Mouse (Mus musculus) heart, embryonic 12.5 days (tissue): ENCODE data around the gene Crybg1. TPM values are rescaled to one million over a fixed set of nuclear protein-coding genes. Genes with fewer than 3 reads are reported as not detected.

Experiments
- ATAC-seq: fragments of 200-750 bp; cut with Nextera tagmentation; 2 replicates; pipeline ENCODE4 v1.8.0; 2017; ENCODE audit warnings: moderate TSS enrichment, moderate library complexity; ENCODE audit not compliant: insufficient number of reproducible peaks, low FRiP score
- H3K27ac ChIP-seq: fragments of 300-500 bp; sonication (generic); 2 replicates; pipeline ENCODE4 v1.5.1; 2016; ENCODE audit warnings: mild to moderate bottlenecking, moderate library complexity; ENCODE audit not compliant: poor library complexity, severe bottlenecking
- H3K27me3 ChIP-seq: fragments of 300-500 bp; sonication (generic); replicated peaks from 2 replicates; pipeline ENCODE4 v1.6.1; 2016; ENCODE audit warnings: mild to moderate bottlenecking, moderate library complexity
- H3K36me3 ChIP-seq: fragments of 300-500 bp; sonication (generic); 2 replicates; pipeline ENCODE4 v1.6.1; 2016; ENCODE audit warnings: mild to moderate bottlenecking, moderate library complexity
- H3K4me1 ChIP-seq: fragments of 300-500 bp; sonication (generic); replicated peaks from 2 replicates; pipeline ENCODE4 v1.6.1; 2016; ENCODE audit warnings: mild to moderate bottlenecking
- H3K4me2 ChIP-seq: fragments of 300-500 bp; sonication (generic); 2 replicates; pipeline ENCODE4 v1.6.1; 2016; ENCODE audit warnings: mild to moderate bottlenecking, moderate library complexity
- H3K4me3 ChIP-seq: fragments of 300-500 bp; sonication (generic); 2 replicates; pipeline ENCODE4 v1.5.1; 2016; ENCODE audit warnings: mild to moderate bottlenecking
- H3K9ac ChIP-seq: fragments of 300-500 bp; sonication (generic); 2 replicates; pipeline ENCODE4 v1.6.1; 2016; ENCODE audit warnings: mild to moderate bottlenecking, moderate library complexity
- H3K9me3 ChIP-seq: fragments of 300-500 bp; sonication (generic); replicated peaks from 2 replicates; pipeline ENCODE4 v1.6.1; 2016; ENCODE audit warnings: mild to moderate bottlenecking, moderate library complexity
- WGBS: fragments of 180-500 bp; shearing (Covaris S2); methylation state at CpG from one replicate; pipeline ENCODE4 v1.1.7; 2016; 5-methylcytosine and 5-hydroxymethylcytosine counted together
- polyA plus RNA-seq: library from polyadenylated mRNA; unstranded; fragments of >200 nt; fragmentation: Nextera tagmentation; extraction: Ambion mirVana; gene quantifications from 2 replicates; pipeline ENCODE4 v1.2.1, GENCODE M21; 2016

Gene Crybg1
- polyA plus RNA-seq, 1 experiment from 2014 or later: 0.32 TPM

DNA sequence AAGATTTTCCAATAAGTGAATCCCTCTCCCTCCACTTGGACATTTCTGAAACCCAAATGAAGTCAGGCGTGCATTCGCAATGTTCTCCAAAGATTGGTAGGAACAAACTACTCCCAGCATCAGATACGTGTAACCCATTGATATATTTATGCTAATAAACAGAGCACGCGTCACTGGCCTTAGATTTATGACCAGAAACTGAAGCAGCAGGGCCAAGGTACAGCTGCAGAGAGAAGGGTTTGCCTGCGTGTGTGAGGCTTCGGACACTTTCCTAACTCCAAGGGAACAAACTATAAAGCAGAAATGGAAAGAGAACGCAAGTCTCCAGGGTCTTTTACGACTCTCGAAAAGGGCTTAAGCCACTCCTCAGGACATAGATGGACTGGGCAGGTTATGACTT is 5.3 kb downstream of the Crybg1 start:
- Histone ChIP-seq H3K4me1 (peaks cover 2% of the 10 kb centered on the region), H3K4me2 (no peak overlapping the region), H3K27ac (no peak overlapping the region), H3K27me3 (peaks cover 6% of the 10 kb centered on the region), H3K4me3 (no peak overlapping the region), H3K36me3 (no peaks in the 10 kb centered on the region), H3K9ac (no peak overlapping the region), H3K9me3 (no peaks in the 10 kb centered on the region)
- no peak for ATAC-seq
- 83% methylated on average over 10 of the region's 10 CpGs for WGBS

DNA sequence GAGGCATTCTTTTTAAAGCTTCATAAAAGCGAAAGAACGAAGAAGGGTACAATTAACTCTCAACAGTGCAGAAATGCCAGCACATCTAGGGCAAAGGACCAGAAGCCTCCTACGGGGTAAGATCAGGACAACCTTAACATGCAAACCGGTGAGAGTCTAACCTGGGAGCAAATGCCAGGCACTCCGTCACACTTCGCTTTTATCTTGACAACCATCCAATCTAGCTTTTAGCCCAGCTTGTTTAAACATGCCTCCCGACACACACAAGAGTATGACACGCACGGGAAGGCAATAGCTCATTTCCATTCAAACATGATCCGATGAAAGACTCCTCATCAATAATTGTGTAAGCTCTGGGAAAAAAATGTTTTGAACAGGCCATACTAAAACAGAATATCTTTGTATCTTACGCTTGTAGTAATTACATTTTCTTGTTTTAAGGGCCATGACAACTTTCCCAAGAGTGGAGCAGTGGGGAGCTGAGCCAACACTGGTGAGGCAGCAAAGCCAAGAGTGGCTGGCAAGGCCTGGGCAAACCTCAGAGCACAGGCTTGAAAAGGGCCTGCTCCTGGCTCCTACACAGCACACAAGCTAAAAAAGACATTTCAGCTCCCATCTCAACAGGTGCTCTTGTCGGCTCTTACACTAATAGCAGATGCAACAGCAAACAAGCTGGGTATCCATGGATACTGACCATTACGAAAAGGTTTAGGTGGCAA is 10.4 kb downstream of the Crybg1 start:
- Histone ChIP-seq H3K4me1 (no peaks in the 10 kb centered on the region), H3K4me3 (no peak overlapping the region), H3K9ac (no peak overlapping the region), H3K36me3 (no peaks in the 10 kb centered on the region), H3K4me2 (no peak overlapping the region), H3K9me3 (peaks cover 6% of the 10 kb centered on the region), H3K27me3 (no peaks in the 10 kb centered on the region), H3K27ac (no peak overlapping the region)
- no peak for ATAC-seq
- WGBS: 71% methylated on average over 13 of the region's 13 CpGs

DNA sequence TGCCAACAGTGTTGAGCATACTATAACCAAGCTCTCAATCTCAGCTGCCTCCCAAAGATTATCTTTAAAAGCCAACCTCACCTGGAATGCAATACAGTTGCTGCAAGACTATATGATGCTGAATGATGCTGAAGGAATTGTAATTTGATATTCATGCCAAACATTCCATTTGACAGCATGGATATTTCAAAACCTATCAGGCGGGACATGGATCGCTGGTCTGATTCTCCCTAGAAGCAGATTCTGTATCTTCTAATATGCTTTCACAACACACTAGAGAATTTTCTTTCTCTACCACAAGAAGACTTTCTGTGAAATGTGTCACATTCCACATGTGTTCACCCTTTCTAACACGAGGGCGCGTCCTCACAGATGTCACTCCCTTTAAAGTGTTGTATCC is 22.6 kb downstream of the Crybg1 start:
- no peak for ATAC-seq
- no peak overlapping the region for H3K9ac ChIP-seq
- no peaks in the 10 kb centered on the region for H3K27me3 ChIP-seq
- WGBS: 69% methylated on average over 5 of the region's 5 CpGs
- H3K27ac ChIP-seq: no peak overlapping the region
- no peaks in the 10 kb centered on the region for H3K4me1 ChIP-seq
- H3K9me3 ChIP-seq: no peaks in the 10 kb centered on the region
- no peak overlapping the region for H3K4me3 ChIP-seq
- H3K36me3 ChIP-seq: no peaks in the 10 kb centered on the region
- H3K4me2 ChIP-seq: no peak overlapping the region

DNA sequence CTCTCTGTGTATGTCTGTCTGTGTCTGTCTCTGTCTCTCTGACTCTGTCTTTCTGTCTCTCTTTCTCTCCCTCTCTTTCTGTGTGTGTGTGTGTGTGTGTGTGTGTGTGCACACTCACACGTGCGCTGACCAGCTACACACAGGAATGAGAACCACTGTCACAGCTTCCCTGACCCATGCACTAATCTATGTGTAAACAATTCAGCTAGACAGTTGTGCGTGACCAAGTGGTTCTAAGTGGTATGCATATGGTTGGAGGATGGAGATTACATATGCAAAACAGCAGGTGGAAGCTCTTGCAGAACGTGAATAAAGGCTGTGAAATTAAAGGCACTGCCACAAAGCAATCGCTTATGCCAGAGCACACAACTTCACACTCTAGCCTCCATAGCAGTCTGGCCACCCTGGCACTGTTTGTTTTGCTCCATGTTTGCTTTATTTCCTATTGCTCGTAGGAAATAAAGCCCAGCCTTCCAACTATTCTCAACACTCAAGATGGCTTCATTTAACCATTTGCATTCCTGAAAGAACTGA is 24.2 kb downstream of the Crybg1 start:
- peaks cover 5% of the 10 kb centered on the region; the same call in 1 of the 2 replicates for H3K4me1 ChIP-seq
- H3K9me3 ChIP-seq: no peaks in the 10 kb centered on the region
- H3K4me3 ChIP-seq: no peak overlapping the region
- WGBS: 67% methylated on average over 6 of the region's 6 CpGs
- no peak overlapping the region for H3K9ac ChIP-seq
- H3K4me2 ChIP-seq: no peak overlapping the region
- no peak for ATAC-seq
- H3K36me3 ChIP-seq: no peaks in the 10 kb centered on the region
- H3K27ac ChIP-seq: no peak overlapping the region
- H3K27me3 ChIP-seq: no peaks in the 10 kb centered on the region

DNA sequence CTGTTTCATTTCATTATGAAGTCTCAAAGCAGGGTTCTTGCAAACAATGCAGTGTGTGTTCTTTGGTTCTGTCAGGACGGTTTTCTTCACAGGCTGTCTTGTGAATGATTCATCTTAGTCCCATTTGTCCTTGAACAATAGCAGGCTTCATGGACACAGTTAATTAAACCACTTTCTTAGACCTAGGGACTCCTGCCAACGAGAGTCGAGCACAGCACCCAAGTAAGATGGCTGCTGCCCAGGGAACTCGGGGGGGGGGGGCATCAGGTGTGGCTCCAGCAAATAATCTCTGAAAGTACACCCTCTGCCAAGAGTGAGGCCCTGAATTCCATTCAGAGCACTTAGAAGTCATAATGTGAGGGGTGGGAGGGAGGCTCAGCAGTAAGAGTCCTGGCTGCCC is 30.0 kb downstream of the Crybg1 start:
- 58% methylated on average over 4 of the region's 4 CpGs for WGBS
- H3K9ac ChIP-seq: no peak overlapping the region
- H3K27me3 ChIP-seq: no peaks in the 10 kb centered on the region
- no peak for ATAC-seq
- H3K36me3 ChIP-seq: no peaks in the 10 kb centered on the region
- peaks cover 10% of the 10 kb centered on the region for H3K4me1 ChIP-seq
- no peak overlapping the region for H3K4me3 ChIP-seq
- no peak overlapping the region for H3K4me2 ChIP-seq
- H3K27ac ChIP-seq: no peak overlapping the region
- no peaks in the 10 kb centered on the region for H3K9me3 ChIP-seq

DNA sequence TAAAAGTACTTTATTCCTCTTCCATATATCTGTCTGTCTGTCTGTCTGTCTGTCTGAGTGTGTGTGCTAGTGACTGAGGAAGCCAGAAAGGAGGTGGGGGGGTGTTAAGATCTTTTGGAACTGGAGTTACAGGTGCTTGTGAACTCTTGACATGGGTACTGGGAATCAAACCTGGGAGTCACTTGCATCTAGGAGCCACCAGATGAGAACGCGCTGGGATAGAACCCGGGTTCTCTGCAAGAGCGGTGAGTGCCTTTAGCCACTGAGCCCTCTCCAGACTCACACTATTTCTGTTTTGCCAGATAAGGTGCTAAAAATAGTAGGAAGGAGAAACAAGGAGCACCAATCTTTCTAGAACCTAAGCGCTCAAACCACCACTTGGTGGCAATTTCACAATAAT is 31.9 kb downstream of the Crybg1 start:
- no peak for ATAC-seq
- H3K9me3 ChIP-seq: no peaks in the 10 kb centered on the region
- H3K4me3 ChIP-seq: no peak overlapping the region
- H3K4me1 ChIP-seq: peaks cover 19% of the 10 kb centered on the region
- H3K36me3 ChIP-seq: no peaks in the 10 kb centered on the region
- H3K27me3 ChIP-seq: no peaks in the 10 kb centered on the region
- H3K9ac ChIP-seq: no peak overlapping the region
- H3K27ac ChIP-seq: no peak overlapping the region
- H3K4me2 ChIP-seq: no peak overlapping the region
- 36% methylated on average over 5 of the region's 5 CpGs for WGBS

DNA sequence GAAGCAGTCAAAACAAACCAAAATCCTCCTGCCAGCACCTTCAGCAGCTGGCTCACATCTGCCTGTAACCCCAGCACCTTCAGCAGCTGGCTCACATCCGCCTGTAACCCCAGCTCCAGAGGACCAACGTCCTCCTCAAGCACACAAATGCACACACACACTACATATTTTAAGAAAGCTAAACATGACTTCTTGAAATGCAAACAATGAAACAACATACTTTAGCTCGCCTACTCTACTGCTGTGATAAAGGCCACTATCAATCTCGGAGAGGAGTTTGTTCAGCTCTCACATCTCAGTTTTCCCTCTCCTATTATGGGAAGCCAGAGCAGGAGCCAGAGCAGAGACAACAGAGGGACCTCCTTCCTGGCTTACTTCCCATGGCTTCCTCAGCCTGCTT is 34.0 kb downstream of the Crybg1 start:
- Histone ChIP-seq H3K4me1 (peaks cover 14% of the 10 kb centered on the region), H3K4me2 (no peak overlapping the region), H3K27me3 (no peaks in the 10 kb centered on the region), H3K4me3 (no peak overlapping the region), H3K9me3 (no peaks in the 10 kb centered on the region), H3K27ac (no peak overlapping the region), H3K36me3 (no peaks in the 10 kb centered on the region), H3K9ac (no peak overlapping the region)
- no peak for ATAC-seq
- 38% methylated on average over 4 of the region's 4 CpGs for WGBS

DNA sequence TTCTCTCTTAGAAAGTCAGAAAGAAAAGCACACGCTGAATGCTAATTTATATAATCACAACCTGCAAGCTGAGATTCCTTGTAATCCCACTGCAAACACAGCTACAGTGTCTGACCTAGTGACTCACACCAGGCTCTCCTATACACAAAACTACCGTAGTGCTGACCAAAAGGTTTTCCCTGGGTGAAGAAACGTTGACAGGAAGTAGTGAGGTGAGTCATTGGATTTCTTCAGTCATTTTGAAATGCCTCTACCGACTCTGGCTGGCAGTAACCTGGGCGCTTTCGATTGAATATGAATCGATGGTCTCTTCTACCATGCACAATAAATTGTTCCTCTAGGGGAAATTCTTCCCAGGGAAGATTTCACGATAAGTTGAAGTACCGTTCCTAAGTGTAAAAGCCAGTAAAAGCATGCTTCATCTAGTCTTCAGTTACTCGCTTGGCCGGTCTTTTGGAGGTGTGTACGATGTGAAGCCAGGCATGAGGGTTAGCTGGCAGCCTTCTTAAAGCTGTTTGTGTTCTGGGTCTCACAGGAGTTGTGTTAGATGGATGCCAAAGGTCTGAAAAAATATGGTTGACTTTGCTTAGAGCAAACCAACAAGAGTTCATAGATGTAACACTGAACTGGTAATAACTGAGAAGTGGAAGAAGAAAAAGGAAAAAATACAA is 36.5 kb downstream of the Crybg1 start:
- Histone ChIP-seq H3K27me3 (no peaks in the 10 kb centered on the region), H3K9ac (no peak overlapping the region), H3K4me2 (no peak overlapping the region), H3K9me3 (0 out of 2 replicates have a peak, but pooled peaks cover 4% of the 10 kb centered on the region), H3K27ac (no peak overlapping the region), H3K36me3 (no peaks in the 10 kb centered on the region), H3K4me1 (peaks cover 14% of the 10 kb centered on the region), H3K4me3 (no peak overlapping the region)
- 79% methylated on average over 12 of the region's 12 CpGs for WGBS
- no peak for ATAC-seq

DNA sequence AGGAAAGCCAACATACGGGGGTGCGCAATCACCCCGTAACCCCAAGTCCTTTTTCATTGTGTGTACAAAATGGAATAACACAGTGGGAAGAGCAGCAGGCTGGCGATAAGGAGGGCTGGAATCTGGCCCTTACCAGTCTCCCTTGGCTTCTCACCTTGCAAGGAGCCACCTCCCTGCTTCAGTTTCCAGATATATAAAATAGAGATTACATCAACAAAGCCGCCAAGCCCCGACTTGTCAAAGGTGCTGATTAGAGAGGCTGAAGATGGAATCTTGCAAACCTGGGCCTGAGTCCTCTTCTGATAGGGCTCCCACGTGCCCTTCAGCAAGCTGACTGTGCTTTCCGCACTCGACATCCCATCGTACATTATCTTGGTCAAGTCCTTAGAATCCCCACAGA is 37.5 kb downstream of the Crybg1 start:
- no peak overlapping the region for H3K27ac ChIP-seq
- no peaks in the 10 kb centered on the region for H3K36me3 ChIP-seq
- no peak for ATAC-seq
- 62% methylated on average over 10 of the region's 10 CpGs for WGBS
- H3K27me3 ChIP-seq: no peaks in the 10 kb centered on the region
- no peak overlapping the region for H3K4me2 ChIP-seq
- H3K4me1 ChIP-seq: peaks cover 11% of the 10 kb centered on the region; the same call in 1 of the 2 replicates
- H3K9ac ChIP-seq: no peak overlapping the region
- 0 out of 2 replicates have a peak, but pooled peaks cover 4% of the 10 kb centered on the region for H3K9me3 ChIP-seq
- no peak overlapping the region for H3K4me3 ChIP-seq

DNA sequence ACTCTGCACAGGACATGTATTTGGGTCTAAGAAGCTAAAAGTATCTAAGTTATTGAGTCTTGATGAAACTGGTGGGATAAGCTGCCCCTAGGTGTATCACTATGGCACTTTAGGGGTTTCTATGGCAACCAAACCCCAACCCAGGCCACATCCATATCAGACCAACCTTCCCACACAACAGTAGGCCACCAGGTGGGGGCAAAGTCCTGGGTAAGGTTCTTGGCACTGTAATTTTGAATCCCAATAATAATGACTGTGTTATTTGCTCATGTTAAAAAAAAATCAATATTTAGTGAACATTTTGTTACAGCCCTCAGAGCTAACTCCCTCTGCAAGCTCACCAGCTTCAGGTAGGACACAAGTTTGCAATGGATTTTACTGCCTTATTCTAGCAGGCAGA is 38.2 kb downstream of the Crybg1 start:
- Histone ChIP-seq H3K4me1 (peaks cover 11% of the 10 kb centered on the region; the same call in 1 of the 2 replicates), H3K27ac (no peak overlapping the region), H3K9me3 (0 out of 2 replicates have a peak, but pooled peaks cover 4% of the 10 kb centered on the region), H3K4me2 (no peak overlapping the region), H3K27me3 (no peaks in the 10 kb centered on the region), H3K36me3 (no peaks in the 10 kb centered on the region), H3K4me3 (no peak overlapping the region), H3K9ac (no peak overlapping the region)
- ATAC-seq: no peak

DNA sequence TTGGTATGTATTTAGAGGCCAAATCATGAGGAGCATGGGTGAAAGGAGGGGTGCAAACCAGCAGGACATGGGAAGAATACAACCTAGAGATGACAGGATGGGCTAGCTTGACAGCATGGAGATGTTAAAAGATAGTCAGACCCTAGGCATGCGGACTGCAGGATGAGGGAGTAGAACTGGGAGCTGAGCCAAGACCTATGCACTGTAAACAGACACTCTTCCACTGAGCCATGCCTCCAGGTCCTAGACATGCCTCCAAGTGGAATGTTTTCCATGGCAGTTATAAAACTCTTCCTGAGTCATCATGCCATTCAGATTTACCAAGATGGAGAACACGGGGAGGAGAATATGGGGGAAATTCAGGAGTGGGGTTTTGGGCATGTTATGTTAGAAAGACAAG is 53.9 kb downstream of the Crybg1 start:
- no peaks in the 10 kb centered on the region for H3K4me1 ChIP-seq
- H3K36me3 ChIP-seq: no peaks in the 10 kb centered on the region
- H3K27me3 ChIP-seq: no peaks in the 10 kb centered on the region
- no peak for ATAC-seq
- 57% methylated on average over 2 of the region's 2 CpGs for WGBS
- H3K27ac ChIP-seq: no peak overlapping the region
- no peak overlapping the region for H3K4me2 ChIP-seq
- H3K9ac ChIP-seq: no peak overlapping the region
- H3K4me3 ChIP-seq: no peak overlapping the region
- H3K9me3 ChIP-seq: peaks cover 14% of the 10 kb centered on the region
